Mouse (Mus musculus) small intestine, adult 2 months (tissue): ENCODE results near the gene Rfc2.

ENCODE experiments used
- CTCF ChIP-seq: fragments of 200-500 bp; IDR thresholded peaks from 2 replicates; pipeline ENCODE4 v1.5.1; 2012; ENCODE audit warnings: low read depth, mild to moderate bottlenecking, control low read depth, inconsistent platforms, low read length, moderate library complexity, mixed read lengths; ENCODE audit not compliant: insufficient replicate concordance, insufficient read length; ENCODE audit errors: extremely low read depth
- POLR2A ChIP-seq: fragments of 200-500 bp; IDR thresholded peaks from 2 replicates; pipeline ENCODE4 v1.6.1; 2012; ENCODE audit warnings: low read depth, mild to moderate bottlenecking, control low read depth, inconsistent platforms, low read length, moderate library complexity

- no peak for TF ChIP-seq CTCF
- TF ChIP-seq POLR2A = no peak
Observed at GRCm38 (mm10) chr5:134630835-134631234, 49.7 kb downstream of the Rfc2 start.
